Mouse (Mus musculus) limb, embryonic 11.5 days (tissue): ENCODE data around the gene Myh9. TPM values are rescaled to one million over a fixed set of nuclear protein-coding genes. Genes with fewer than 3 reads are reported as not detected.
A peak's percentile ranks its signal among the peaks of the same experiment; 100 is the strongest.
"Not testable (repeated sequence)": the region's sequence is repeated elsewhere in the genome, so short reads cannot be mapped to it uniquely, and the experiment has no call there.

Source experiments
- ATAC-seq: fragments of 200-750 bp; cut with Nextera tagmentation; 2 replicates; pipeline ENCODE4 v1.8.0; 2017; ENCODE audit warnings: low read depth; ENCODE audit not compliant: insufficient number of reproducible peaks, low FRiP score, low TSS enrichment
- DNase-seq: peaks from one replicate; pipeline ENCODE4 v3.0.0-alpha.2; 2015; ENCODE audit warnings: low spot score
- H3K27ac ChIP-seq: fragments of 300-500 bp; sonication (generic); replicated peaks from 2 replicates; pipeline ENCODE4 v1.5.1; 2014; ENCODE audit warnings: low read depth, mild to moderate bottlenecking, low read length
- H3K27me3 ChIP-seq: fragments of 300-500 bp; sonication (generic); 2 replicates; pipeline ENCODE4 v1.6.1; 2014; ENCODE audit warnings: mild to moderate bottlenecking, low read length, mixed read lengths; ENCODE audit not compliant: control insufficient read depth, insufficient read depth
- H3K36me3 ChIP-seq: fragments of 300-500 bp; sonication (generic); 2 replicates; pipeline ENCODE4 v1.6.1; 2014; ENCODE audit warnings: mild to moderate bottlenecking, low read length, moderate library complexity, mixed read lengths; ENCODE audit not compliant: control insufficient read depth, insufficient read depth
- H3K4me1 ChIP-seq: fragments of 300-500 bp; sonication (generic); 2 replicates; pipeline ENCODE4 v1.6.1; 2014; ENCODE audit warnings: low read length, mixed read lengths; ENCODE audit not compliant: control insufficient read depth, insufficient read depth
- H3K4me2 ChIP-seq: fragments of 300-500 bp; sonication (generic); 2 replicates; pipeline ENCODE4 v1.6.1; 2014; ENCODE audit warnings: low read depth, mild to moderate bottlenecking, moderate library complexity; ENCODE audit not compliant: severe bottlenecking
- H3K4me3 ChIP-seq: fragments of 300-500 bp; sonication (generic); 2 replicates; pipeline ENCODE4 v1.5.1; 2014; ENCODE audit warnings: low read depth, low read length
- H3K9ac ChIP-seq: fragments of 300-500 bp; sonication (generic); 2 replicates; pipeline ENCODE4 v1.6.1; 2014; ENCODE audit warnings: mild to moderate bottlenecking, low read length
- H3K9me3 ChIP-seq: fragments of 300-500 bp; sonication (generic); 2 replicates; pipeline ENCODE4 v1.6.1; 2016; ENCODE audit warnings: low read length; ENCODE audit not compliant: control insufficient read depth
- WGBS: fragments of 180-500 bp; shearing (Covaris S2); extraction: QIAGEN DNeasy Blood & Tissue Kit; methylation state at CpG from one replicate; pipeline ENCODE4 v1.1.7; 2014; 5-methylcytosine and 5-hydroxymethylcytosine counted together
- polyA plus RNA-seq: library from polyadenylated mRNA; unstranded; fragments of >200 nt; fragmentation: Nextera tagmentation; extraction: Ambion mirVana; gene quantifications from 2 replicates; pipeline ENCODE4 v1.2.1, GENCODE M21; 2014

Myh9 gene
- polyA plus RNA-seq, 1 experiment from 2014 or later, result 33.2 TPM

DNA sequence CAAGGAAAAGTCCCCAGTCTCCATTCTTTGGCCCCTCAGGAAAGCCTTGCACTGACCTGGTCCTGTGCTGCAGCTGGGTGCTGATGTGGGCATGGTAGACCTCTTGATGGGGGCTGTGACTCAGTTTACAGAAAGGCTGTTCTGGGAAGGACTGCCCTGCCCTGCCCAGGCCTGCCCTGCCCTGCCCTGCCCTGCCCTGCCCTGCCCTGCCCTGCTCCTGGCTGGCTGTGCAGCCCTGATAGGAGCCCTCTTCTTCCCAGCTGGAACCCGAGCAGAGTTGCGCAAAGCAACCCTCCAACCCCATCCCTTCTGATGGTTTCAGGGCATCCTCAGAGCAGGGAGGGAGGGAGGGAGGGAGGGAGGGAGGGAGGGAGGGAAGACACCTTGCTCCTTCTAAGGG, 86.8 kb downstream of the Myh9 start:
- DNase-seq (no peak), ATAC-seq (no peak)
- Histone ChIP-seq H3K27me3 (no peaks in the 10 kb centered on the region), H3K9me3 (no peaks in the 10 kb centered on the region), H3K4me2 (no peak overlapping the region), H3K9ac (no peak overlapping the region), H3K4me3 (no peak overlapping the region), H3K36me3 (0 out of 2 replicates have a peak, but pooled peaks cover 1% of the 10 kb centered on the region), H3K27ac (no peak overlapping the region), H3K4me1 (no peaks in the 10 kb centered on the region)
- WGBS, result 40% methylated on average over 2 of the region's 2 CpGs

DNA sequence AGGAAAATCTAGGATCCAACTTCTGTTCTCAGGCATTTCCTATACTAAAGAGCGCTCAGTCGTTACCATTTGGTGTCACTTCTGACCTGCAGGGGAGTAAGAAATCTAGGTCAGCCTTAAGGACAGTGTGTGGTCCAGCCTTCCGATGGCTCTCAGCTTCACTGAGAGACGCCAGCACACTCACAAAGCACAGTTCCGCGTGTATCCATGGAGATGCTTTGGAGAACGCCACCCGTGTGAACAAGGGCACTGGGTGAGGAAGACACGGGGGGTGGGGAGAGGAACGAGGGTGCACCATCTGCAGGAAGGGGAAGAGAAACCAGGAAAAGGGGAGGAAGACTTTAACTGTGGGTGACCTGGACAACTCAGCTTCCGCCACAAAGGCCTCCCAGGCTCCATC, 89.5 kb downstream of the Myh9 start:
- H3K4me3 ChIP-seq, result no peak overlapping the region
- 60% methylated on average over 11 of the region's 11 CpGs for WGBS
- H3K27me3 ChIP-seq, result no peaks in the 10 kb centered on the region
- ATAC-seq, result no peak
- H3K9me3 ChIP-seq, result no peaks in the 10 kb centered on the region
- no peak for DNase-seq
- H3K4me2 ChIP-seq, result no peak overlapping the region
- H3K9ac ChIP-seq, result no peak overlapping the region
- no peaks in the 10 kb centered on the region for H3K4me1 ChIP-seq
- no peaks in the 10 kb centered on the region for H3K36me3 ChIP-seq
- no peak overlapping the region for H3K27ac ChIP-seq

DNA sequence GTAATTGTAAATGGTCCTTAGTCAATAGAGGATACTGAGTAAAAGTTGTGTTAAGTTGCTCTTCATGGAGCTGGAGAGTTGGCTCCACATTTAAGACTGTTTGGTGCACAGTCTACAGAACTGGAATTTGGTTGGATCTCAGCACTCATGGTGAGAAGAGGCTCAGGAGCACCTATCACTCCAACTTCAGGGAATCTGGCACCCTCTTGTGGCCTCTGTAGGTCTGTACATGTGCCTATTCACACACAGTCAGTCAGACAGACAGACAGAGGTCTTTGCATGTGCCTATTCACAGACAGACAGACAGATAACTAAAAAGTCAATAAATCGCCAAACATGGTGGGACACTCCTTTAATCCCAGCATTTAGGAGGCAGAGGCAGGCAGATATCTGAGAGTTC, 91.5 kb downstream of the Myh9 start:
- no peak for ATAC-seq
- peak; percentile 36 for DNase-seq
- H3K4me3 ChIP-seq, result no peak overlapping the region
- no peak overlapping the region for H3K9ac ChIP-seq
- H3K4me1 ChIP-seq, result no peaks in the 10 kb centered on the region
- H3K9me3 ChIP-seq, result no peaks in the 10 kb centered on the region
- H3K36me3 ChIP-seq, result no peaks in the 10 kb centered on the region
- no peak overlapping the region for H3K4me2 ChIP-seq
- H3K27ac ChIP-seq, result no peak overlapping the region
- no peaks in the 10 kb centered on the region for H3K27me3 ChIP-seq
- WGBS, result 31% methylated on average over 1 of the region's 1 CpGs

DNA sequence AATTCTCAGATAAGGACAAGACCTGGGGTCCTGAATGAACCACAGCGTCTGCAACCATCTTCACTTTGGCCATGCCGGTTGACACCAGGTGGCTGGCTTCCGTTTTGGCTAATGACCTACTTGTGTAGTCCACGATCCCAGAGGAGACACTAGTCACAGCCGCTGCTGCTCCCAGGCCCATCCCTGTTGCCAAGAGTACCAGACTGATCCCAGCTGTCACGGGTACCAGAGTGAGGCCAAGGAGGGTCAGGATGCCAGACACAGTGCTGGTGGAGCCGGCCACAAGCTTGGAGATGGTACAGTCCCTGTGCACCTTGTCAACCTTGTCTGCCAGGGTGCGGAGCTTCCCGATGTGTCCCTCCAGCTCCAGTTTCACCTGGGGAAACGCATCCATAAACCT, 92.3 kb downstream of the Myh9 start:
- WGBS, result 91% methylated on average over 10 of the region's 10 CpGs
- ATAC-seq (no peak), DNase-seq (no peak)
- no peaks in the 10 kb centered on the region for H3K36me3 ChIP-seq
- no peaks in the 10 kb centered on the region for H3K4me1 ChIP-seq
- no peaks in the 10 kb centered on the region for H3K9me3 ChIP-seq
- H3K4me2 ChIP-seq, result no peak overlapping the region
- no peak overlapping the region for H3K9ac ChIP-seq
- H3K4me3 ChIP-seq, result no peak overlapping the region
- H3K27me3 ChIP-seq, result no peaks in the 10 kb centered on the region
- H3K27ac ChIP-seq, result no peak overlapping the region

DNA sequence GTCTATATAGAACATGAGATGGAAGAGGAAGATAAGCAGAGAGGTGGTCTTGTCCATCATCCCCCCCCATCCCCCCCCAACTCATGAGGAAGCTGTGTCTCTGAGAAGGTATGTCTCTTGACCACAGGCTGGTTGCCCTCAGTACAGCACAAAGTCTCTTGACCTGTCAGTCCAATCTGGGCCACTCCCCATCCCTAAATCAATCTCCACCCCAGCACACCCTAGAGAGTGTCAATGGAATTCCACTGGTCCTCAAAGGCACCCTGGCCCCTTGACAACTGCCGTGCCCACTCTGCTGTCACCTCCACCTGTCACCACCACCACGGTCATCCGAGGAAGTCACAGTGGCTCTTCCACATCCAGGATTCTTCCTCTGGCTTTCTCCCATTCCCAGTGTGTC, 93.6 kb downstream of the Myh9 start:
- H3K4me1 ChIP-seq, result no peaks in the 10 kb centered on the region

DNA sequence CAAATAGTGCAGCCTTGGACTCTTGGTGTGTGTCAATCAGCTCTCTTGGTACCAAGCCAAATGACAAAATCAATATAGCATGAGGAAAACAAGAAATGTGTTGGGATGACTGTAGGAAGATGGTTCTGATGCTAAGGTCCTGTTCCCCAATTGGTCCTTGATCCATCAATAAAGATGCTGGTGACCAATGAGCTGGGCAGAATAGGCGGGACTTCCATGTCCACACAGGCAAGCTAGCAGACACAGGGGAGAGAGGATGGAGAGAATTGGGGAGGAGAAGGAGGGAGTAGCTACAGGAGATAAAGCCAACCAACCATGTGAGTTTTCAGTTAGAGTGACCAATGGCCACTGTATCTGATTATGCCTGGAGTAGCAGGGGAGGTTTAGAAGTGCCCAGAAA, 95.6 kb downstream of the Myh9 start:
- WGBS, result 96% methylated on average over 1 of the region's 1 CpGs
- no peaks in the 10 kb centered on the region for H3K9me3 ChIP-seq
- H3K27me3 ChIP-seq, result no peaks in the 10 kb centered on the region
- H3K4me3 ChIP-seq, result no peak overlapping the region
- no peaks in the 10 kb centered on the region for H3K4me1 ChIP-seq
- DNase-seq (no peak), ATAC-seq (no peak)
- H3K27ac ChIP-seq, result no peak overlapping the region
- no peak overlapping the region for H3K9ac ChIP-seq
- H3K4me2 ChIP-seq, result no peak overlapping the region
- no peaks in the 10 kb centered on the region for H3K36me3 ChIP-seq

More for the DNA sequence above, 93.6 kb downstream of the Myh9 start:
- 81% methylated on average over 3 of the region's 3 CpGs for WGBS
- H3K9ac ChIP-seq, result no peak overlapping the region
- H3K4me2 ChIP-seq, result no peak overlapping the region
- no peaks in the 10 kb centered on the region for H3K36me3 ChIP-seq
- no peaks in the 10 kb centered on the region for H3K27me3 ChIP-seq
- DNase-seq (no peak), ATAC-seq (no peak)
- H3K27ac ChIP-seq, result no peak overlapping the region
- no peaks in the 10 kb centered on the region for H3K9me3 ChIP-seq
- no peak overlapping the region for H3K4me3 ChIP-seq

DNA sequence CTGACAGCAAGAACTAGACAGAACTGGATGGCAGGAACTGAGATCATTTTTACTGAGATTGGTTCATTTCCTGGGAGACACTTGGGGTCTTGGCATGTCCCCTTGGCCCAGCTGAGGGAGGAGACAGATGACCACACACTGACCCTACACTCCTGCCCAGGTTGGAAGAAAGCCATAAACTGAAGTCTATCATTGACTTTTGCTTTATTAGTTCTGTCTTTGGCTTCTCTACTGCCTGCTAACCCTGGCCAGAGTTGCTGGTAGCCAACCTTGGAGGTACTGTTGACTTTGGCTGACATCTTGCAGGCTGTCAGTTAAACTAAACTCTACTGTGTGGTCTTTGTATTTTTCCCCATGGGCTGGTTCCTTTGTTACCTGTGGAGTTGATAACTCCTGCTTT, 96.9 kb downstream of the Myh9 start:
- DNase-seq, result no peak

DNA sequence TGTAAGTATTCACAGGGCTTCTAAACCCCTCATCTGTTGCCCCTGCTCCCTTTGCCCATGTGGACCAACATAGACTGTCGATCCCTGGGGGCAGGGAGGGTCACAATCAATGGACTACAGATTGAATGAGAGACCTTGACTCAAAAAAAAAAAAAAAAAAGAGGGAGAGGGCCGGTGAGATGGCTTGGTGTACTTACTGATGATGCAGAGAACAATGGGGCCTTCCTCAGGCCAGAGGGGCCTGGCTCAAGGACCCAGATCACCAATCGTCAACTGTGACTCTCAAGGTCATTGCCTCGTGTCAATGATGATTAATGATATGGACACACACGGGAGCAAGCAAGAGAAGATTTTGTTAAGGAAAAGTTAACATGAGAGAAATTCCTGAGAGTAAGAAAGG, 97.3 kb downstream of the Myh9 start:
- Histone ChIP-seq H3K9ac (no peak overlapping the region), H3K4me1 (no peaks in the 10 kb centered on the region), H3K27me3 (no peaks in the 10 kb centered on the region), H3K4me2 (no peak overlapping the region), H3K27ac (no peak overlapping the region), H3K36me3 (no peaks in the 10 kb centered on the region), H3K9me3 (no peaks in the 10 kb centered on the region), H3K4me3 (no peak overlapping the region)
- ATAC-seq, result no peak
- 40% methylated on average over 5 of the region's 5 CpGs for WGBS
- no peak for DNase-seq

More for the DNA sequence above, 96.9 kb downstream of the Myh9 start:
- Histone ChIP-seq H3K9me3 (no peaks in the 10 kb centered on the region), H3K4me2 (no peak overlapping the region), H3K9ac (no peak overlapping the region), H3K4me1 (no peaks in the 10 kb centered on the region), H3K36me3 (no peaks in the 10 kb centered on the region), H3K27me3 (no peaks in the 10 kb centered on the region), H3K27ac (no peak overlapping the region), H3K4me3 (no peak overlapping the region)
- no peak for ATAC-seq

DNA sequence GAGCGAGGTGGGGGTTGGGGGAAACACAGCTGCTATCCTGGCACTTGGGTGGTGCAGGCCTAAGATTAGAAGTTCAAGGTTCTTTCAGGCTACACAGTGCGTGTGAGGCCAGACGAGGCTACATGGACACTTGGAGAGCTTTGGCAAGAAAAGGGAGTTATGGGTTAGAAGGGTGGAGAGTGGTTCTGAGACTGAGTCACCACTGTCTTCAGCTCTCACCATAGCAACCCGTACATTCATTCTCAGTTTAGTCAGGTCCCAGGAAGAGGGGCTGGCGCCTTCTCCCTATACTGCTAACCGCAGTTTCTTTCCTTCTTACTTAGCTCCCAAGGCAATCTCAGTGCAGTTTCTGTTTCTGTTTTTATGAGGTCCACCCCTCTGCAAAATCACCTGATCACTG, 100.4 kb downstream of the Myh9 start:
- not testable (repeated sequence) for DNase-seq, H3K27me3 ChIP-seq, ATAC-seq

More for the DNA sequence above, 100.4 kb downstream of the Myh9 start:
- H3K4me3 ChIP-seq, H3K36me3 ChIP-seq, H3K4me1 ChIP-seq, H3K9me3 ChIP-seq, H3K4me2 ChIP-seq, H3K27ac ChIP-seq, H3K9ac ChIP-seq: not testable (repeated sequence)
- 84% methylated on average over 6 of the region's 6 CpGs for WGBS
